Mouse (Mus musculus) embryo, embryonic 10 days (tissue): Measurements from ENCODE around the gene Ano5.

Experiments used
- DNase-seq: peaks from one replicate; pipeline ENCODE4 v3.0.0-alpha.2; 2015; ENCODE audit warnings: low spot score

The Ano5 gene

DNA sequence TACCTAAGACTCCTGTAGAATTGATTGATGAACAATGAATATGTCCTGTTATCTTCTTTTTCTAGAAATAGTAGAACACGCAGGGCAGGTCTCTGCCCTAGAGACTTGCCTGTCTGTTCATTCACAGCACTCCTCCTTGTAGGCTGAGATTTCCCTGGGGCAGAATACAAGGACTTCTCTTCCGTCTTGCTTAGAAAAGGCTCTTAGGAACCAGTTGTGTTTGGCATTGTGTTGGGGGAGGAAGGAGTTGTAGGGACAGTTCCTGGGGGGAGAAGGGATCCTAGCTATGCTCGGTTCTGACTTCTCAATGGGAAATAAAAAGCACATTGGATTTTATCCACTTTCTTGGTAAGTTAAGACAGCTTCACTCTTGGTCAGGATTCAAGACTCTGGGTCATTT is 118.4 kb downstream of the Ano5 start:
- no peak for DNase-seq

DNA sequence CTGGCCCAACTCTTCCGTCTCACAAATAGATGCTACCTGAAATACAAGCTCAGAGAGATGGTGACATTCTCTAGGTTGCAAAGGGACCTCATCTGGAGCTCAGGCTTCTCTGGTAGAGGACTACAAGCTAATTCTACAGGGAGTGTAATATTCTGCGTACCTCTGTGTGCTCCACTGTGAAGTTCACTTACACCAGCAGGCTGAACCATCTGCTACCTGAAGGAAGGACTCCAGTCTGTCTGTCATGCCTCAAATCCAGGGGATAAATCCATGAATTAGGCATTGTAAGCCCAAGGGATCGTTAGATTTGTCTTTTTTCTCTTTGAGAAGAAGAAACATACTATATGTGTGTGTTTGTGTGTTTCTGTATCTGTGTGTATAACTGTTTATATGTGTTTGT is 120.3 kb downstream of the Ano5 start:
- no peak for DNase-seq

DNA sequence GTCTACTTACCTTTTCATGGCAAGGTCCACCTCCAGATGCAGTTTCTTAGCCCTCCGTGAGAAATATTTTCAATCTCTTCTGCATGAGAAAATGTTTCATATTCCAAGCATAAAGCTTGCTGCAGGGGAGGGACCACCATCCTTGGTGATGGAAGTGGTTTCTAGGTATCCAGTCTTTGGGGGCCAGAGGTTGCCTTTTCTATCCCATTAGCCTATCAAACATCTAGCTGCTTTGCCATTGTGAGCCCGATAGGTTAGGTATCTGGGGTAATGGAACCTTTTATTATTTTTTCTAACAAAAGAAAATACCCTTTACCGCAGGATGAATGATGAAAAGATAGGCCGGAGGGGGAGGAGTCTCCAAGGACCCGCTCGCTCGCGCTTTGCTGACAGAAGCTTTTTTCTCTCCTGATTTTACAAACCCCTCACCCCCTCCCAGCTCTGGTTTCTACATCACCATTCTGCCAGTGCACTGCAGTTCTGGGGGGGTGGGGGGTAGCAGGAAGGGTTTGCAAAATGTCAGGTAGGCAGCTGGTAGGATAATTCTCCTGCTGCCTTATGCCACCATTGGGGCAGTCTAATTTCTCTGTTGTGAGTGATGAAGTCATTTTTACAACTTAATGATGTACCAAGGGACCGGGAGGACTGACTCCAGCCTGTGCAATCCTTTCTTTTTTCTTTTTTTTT is 121.9 kb downstream of the Ano5 start:
- no peak for DNase-seq

DNA sequence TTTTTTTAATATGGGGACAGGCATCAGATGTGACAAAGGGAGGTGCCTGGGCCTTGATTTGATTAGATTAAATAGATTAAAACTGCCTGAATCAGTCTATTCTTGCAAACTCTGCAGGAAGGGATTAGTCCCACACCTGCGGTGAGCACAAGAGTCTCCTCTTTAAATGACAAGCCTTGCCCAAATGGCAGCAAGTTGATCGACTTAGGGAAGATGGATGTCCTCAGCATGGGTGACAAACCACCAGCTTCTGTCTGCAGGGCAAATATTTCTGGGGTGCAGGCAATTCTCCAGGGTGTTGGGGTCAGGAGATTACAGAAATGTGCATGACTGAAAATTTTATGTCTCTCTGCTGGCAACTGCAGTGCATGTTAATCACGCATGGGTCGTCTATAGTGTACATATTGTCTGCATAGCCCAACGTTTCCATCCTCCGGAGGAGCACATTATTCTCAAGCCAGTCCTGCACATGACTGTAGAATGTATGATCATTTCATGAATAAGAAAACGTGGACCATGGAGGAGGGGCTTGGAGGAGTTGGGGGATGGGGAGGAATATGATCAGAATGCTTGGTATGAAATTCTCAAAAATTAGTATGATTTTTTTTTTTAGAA is 122.5 kb downstream of the Ano5 start:
- DNase-seq: no peak
